Mouse (Mus musculus) liver, embryonic 14.5 days (tissue): ENCODE results near the gene Zmym3.

Experiments
- CTCF ChIP-seq: IDR thresholded peaks from 2 replicates; pipeline ENCODE4 v1.5.1; 2016; ENCODE audit warnings: antibody characterized with exemption, low read depth, control low read depth
- EP300 ChIP-seq: IDR thresholded peaks from 2 replicates; pipeline ENCODE4 v1.6.1; 2016; ENCODE audit warnings: antibody characterized with exemption, low read depth

DNA sequence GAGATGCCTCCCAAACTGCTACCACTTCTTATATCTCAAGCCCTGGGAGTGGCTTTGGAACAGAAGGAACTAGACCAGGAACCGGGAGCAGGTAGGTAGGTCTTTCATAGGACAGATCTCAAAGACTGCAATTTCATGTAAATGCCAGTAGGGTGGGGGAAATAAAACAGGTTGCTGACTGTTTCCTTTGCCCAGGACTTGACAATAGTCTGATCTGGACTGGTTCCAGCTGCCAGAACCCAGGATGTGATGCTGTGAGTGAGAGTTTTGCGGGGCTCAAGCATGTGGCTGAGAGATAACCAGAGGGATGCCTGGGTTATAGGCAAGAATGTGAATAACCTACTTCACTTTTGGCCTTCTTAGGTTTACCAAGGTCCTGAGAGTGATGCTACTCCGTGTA is 30.9 kb upstream of the Zmym3 start:
- TF ChIP-seq CTCF (no peak), EP300 (no peak)
